Mouse (Mus musculus) T-cell, adult 2 months (primary cell): ENCODE measurements around the gene Mrpl53.

ENCODE experiments used
- DNase-seq: peaks from one replicate; pipeline ENCODE4 v3.0.0; 2022; ENCODE audit warnings: low spot score

Gene Mrpl53

DNA sequence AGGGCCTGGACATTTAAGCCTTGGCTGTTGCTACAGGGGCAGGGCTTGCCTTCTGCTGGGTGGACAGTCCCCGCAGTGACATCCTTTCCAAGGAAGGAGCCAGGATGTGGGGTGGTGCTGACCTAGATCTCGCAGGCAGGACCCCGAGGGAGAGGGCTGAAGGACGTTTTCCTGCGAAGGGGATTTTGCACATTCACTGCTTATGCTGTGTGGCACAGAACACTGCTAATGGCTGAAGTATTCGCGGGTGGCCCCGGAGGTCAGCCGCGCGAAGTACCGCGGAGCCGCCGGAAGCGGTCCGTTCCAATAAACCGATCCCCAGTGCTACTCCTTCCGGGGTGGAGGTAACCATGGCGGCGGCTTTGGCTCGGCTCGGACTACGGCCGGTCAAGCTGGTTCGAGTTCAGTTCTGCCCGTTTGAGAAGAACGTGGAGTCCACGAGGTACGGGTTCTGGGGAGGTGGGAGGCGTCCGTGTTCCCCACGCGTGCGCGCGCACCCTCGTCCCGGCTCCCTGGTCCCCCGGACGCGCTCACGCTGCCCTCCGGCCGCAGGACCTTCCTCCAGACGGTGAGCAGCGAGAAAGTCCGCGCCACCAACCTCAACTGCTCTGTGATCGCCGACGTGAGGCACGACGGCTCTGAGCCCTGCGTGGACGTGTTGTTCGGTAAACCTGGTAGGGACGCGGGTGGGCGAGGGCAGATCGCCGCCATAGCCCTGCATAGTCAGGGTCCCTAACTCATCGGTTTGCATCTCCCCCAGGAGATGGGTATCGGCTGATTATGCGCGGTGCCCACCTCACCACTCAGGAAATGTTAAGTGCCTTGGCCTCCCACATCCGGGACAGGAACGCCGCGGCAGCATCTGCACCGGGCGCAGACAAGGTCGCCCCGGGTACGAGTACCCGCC lies at the start of gene Mrpl53:
Gene Mrpl53, plus strand, starts transcription at position 279 of the 907 bp plus-strand sequence.
- peak; percentile 63 for DNase-seq

DNA sequence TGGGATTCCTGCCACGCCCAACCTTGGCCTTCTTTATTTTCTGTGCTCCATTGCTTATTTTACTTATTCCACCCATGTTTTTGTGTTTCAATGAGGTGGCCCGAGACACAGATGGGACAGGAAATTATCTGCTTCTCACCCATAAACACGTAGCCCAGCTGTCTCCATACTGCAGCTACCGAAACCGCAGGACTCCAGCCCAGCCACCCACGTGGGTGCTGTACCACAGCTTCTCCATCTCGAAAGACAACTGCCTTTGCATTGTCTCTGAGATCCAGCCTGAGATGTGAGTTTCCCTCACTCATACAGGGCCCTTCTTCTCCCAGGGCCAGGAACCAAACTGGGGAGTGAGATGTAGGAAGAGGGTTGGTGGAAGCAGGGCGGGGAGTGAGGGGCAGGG lies 42.8 kb upstream of the Mrpl53 start:
- DNase-seq = peak; percentile 43

- no peak for DNase-seq
These were observed 42.4 kb upstream of the Mrpl53 start for GRCm38 (mm10) chr6:83066441-83066840.

GRCm38 (mm10) chr6:83068221-83068620 lies 40.6 kb upstream of the Mrpl53 start:
- no peak for DNase-seq

GRCm38 (mm10) chr6:83068706-83069487 lies 39.9 kb upstream of the Mrpl53 start:
- no peak for DNase-seq

DNA sequence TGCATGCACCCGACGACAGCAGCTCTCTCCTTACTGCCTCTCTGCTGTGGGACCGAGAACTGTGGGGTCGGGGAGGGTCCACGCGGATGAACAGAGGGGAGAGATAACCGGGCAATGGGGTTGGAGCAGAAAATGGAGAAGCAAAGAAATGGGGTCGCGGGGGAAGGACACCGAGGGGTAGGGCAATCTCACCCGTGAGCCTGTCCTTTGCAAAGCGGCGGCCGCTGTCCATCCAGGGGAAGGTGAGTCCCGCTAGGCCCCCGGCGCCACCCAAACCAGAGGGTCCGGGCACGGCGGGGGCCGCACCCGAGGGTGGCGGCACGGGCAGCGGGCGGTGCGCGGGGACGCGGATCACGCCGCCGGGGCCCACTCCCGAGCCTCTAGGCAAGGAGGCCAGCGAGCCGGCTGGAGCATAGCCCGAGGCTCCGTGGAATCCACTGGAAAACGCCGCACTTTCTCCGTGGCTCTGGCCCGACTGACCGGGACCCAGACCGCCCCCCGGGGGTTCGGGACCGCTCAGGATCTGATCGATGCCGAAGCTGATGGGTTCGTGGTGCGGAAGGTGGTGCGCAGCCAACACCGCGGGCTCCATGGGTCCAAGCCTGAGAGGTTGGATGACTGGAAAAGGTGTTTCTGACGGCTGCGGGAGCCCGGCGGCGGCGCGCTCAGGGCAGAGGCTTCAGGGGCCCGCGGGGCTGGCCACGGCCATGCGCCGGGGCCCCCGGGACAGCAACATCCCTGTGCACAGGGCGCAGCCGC lies 39.2 kb upstream of the Mrpl53 start:
- no peak for DNase-seq

DNA sequence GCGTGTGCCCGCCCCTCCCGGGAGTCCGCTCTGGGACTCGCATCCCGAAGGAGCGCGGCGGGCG lies 38.8 kb upstream of the Mrpl53 start, which contains the start of gene Tlx2:
Gene Tlx2, minus strand, starts transcription at position 47 of the 64 bp plus-strand sequence.
- DNase-seq = no peak

GRCm38 (mm10) chr6:83070311-83071219 lies 38.3 kb upstream of the Mrpl53 start:
- DNase-seq = no peak

- DNase-seq = no peak
These were observed 37.6 kb upstream of the Mrpl53 start for GRCm38 (mm10) chr6:83071220-83071619.

DNA sequence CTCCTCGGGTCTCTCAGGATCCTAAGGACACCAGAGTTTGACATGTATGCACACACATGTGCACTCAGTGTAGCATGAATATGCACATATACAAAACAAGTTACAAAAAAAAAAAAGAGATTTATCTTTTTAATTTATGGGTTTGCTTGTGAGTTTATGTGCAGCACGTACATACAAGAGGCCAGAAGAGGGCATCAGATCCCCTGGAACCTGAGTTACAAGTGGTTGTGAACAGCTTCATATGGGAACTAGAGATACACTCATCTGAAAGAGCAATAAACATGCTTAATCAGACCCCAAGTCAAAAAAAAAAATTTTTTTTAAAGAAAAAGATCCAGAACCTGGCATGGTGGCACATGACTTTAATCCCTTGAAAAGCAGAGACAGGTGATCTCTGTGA lies 33.9 kb upstream of the Mrpl53 start:
- DNase-seq = peak; percentile 63

- no peak for DNase-seq
These were observed 31.1 kb upstream of the Mrpl53 start, which contains the start of gene Pcgf1 for GRCm38 (mm10) chr6:83077630-83078323. TSS of gene Pcgf1 (plus strand) at chr6:83077869.

DNA sequence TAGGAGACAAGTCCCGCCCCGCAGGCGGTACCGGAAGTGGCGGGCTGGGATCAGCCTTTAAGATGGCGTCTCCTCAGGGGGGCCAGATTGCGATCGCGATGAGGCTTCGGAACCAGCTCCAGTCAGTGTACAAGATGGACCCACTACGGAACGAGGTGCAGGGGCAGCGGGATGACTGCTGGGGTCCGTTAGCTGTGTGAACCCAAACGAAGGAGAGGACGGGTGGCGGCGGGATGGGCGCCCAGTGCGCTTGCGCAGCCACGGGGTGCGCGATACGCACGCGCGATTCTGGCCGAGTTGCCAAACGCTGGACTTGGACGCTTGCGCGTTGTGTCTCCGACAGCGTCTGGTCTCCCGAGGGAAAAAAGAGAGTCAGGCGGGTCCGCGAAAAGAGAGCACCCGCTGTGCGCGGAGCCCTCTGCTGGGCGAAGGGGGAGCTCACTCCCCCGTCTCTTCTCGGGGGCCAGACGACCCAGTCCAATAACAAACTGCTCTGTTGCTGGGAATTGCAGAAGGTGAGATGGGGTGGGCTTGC lies 30.4 kb upstream of the Mrpl53 start:
- peak; percentile 97 for DNase-seq

DNA sequence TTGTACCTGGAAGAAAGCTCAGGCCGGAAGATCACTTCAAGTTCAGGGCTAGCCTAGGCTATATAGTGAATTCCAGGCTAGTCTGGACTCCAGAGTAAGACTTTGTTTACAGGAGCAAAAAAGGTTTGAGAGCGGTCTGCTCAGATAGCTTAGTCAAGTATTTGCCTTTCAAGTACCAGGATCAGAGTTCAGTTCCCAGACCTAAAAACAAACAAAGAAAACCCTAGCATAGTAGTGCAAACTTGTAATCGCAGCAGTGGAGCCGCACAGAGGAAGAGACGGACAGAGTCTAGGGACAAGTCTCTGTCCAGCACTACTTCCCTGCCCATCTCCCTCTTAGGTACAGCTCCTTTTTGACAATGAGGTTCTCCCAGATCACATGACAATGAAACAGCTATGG lies 28.6 kb upstream of the Mrpl53 start:
- no peak for DNase-seq

GRCm38 (mm10) chr6:83083497-83083896 lies 25.3 kb upstream of the Mrpl53 start:
- no peak for DNase-seq

- DNase-seq = no peak
These were observed 24.4 kb upstream of the Mrpl53 start for GRCm38 (mm10) chr6:83084477-83084876.

DNA sequence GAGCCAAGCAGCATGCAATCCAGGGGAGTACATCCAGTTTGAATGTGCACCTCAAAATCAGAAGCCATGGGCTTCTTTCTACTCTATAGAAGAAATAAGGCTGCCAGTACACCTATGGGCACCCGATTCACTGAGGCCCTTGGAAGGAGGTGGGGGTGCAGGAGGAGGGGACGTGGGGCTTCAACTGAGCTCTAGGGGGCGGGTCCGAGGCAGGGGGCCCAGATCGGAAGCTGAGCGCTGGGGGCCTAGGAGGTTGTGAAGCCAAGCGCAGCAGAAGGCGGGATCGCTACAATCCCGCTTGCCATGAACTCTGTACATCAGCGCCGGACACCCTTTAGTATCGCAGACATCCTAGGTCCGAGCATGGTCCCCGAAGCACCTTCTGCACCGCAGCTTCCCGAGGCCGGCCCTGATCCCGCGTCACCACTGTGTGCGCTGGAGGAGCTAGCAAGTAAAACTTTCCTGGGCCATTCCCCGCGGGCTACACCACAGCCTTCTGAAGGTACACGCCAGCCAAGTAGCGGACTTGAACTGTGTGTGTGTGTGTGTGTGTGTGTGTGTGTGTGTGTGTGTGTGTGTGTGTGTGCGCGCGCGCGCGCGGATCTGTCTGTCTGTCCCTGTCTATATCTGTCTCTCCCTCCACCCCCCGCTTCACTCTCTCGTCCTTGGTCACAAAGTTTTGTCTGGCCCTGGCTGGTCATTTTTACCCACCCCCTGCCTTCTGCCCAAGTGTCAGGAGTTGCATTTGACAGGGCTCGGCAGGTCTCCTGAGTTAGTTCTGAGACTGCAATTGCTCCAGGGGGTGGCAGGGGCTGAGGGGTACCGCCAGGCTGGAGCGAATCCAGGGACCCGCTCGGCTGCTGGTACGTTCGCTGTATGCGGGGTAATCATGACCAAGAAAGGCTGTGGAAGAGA lies 22.5 kb upstream of the Mrpl53 start, which contains the start of gene Lbx2:
Gene Lbx2, plus strand, starts transcription at position 247 of the 915 bp plus-strand sequence.
- DNase-seq = no peak

- no peak for DNase-seq
These were observed 21.5 kb upstream of the Mrpl53 start for GRCm38 (mm10) chr6:83087205-83087925.

GRCm38 (mm10) chr6:83087926-83088260 lies 20.9 kb upstream of the Mrpl53 start:
- no peak for DNase-seq
